Mouse (Mus musculus) frontal cortex, postnatal 10 days (tissue): ENCODE results near the gene Fcer1g.

Experiments
- DNase-seq, 2 experiments: peaks; one replicate each; pipeline ENCODE4 v3.0.0; 2022; ENCODE audit warnings: low spot score in 2 of 2, mixed read lengths in 1 of 2

Gene Fcer1g

DNA sequence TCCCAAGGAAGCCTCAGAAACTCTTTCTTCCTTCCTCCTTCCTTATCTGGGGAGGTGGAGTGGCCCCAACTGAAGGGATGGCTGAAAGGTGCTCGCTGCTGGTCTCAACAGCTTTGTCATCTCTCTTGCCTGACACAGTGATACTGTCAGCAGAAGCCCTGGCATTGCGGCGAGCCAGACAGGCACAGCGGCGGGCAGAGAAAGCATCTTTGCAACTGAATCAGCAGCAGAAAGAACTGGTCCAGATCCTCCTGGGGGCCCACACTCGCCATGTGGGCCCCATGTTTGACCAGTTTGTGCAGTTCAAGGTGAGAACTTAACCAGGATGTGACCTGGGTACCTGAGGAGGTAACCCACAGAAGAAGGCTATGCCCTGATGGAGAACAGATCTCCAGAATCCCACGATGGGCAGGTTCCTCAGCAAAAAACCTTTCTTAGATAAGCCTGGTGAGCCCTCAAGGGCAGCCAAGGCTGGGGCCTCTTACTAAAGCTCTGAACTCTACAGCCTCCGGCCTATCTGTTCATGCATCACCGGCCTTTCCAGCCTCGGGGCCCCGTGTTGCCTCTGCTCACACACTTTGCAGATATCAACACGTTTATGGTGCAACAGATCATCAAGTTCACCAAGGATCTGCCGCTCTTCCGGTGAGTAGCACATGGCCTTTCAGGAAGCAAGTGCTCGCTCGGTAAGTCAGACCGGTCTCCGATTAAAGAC lies 17.8 kb downstream of the Fcer1g start:
- no peak for DNase-seq

DNA sequence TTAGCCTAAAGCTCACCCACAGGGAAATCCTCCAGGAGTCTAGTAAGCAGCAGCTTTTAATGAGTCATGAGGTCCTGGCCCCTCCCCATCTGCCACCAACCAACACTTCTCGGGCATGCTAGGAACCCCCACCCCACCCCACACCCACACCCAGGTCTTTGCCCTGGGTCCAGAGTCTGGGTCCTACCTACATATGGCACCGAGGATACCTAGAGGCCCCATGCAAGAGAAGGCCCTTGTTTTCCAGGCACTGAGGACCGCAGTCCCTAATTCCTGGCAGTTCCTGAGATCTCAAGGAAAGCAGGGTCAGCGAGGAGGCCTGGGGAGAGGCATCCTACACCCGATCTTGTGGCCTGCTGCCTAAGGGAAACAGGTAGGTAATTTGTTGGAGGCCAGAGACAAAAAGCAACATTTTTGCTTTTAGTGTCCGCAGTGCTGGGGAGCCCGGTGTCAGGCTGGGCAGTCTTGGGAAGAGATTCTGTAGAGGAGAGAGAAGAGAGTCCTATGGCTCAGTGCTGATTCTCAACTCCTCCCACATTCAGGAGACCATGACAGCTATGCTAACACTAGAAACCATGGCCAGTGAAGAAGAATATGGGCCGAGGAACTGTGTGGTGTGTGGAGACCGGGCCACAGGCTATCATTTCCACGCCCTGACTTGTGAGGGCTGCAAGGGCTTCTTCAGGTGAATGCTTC lies 20.2 kb downstream of the Fcer1g start, which contains the start of gene Nr1i3:
Nr1i3 (plus strand) TSS at position 170 of the 696 bp plus-strand sequence.
- DNase-seq, result no peak

DNA sequence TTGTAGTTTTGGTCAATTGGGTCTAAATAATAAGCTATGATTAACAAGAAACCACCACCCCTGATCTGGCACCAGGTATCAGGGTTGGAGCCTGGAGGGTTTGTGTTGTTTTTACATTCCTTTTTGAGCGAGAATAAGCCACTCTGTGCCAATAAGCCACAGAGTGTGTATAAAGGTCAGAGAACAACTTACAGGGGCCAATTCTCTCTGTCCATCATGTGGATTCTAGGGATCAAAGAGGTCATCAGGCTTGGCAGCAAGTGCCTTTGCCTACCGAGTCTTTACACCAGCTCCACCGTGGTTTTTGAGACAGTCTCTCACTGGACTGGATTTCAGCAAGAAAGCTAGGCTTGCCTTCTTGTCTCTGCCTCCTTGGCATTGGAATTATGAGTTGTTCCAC lies 21.3 kb downstream of the Fcer1g start:
- DNase-seq, result no peak

DNA sequence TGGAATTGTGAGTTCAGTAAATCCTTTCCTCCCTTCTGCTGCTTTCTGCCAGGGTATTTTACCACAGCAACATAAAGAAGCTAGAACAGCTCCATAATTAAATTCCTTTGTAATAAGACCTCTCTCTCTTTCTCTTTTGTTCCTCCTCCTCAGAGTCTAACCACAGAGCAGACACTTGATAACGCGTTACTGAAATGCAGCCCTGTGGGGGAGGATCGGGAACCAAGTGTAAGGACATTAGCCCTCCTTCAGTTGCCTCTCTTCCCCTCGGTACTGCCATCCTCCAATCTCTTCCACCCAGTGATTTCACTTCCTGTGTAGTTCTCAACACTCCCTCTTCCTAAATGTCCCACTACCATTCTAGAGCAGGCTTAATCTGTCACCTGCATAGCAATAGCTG lies 24.8 kb downstream of the Fcer1g start:
- DNase-seq, result no peak

DNA sequence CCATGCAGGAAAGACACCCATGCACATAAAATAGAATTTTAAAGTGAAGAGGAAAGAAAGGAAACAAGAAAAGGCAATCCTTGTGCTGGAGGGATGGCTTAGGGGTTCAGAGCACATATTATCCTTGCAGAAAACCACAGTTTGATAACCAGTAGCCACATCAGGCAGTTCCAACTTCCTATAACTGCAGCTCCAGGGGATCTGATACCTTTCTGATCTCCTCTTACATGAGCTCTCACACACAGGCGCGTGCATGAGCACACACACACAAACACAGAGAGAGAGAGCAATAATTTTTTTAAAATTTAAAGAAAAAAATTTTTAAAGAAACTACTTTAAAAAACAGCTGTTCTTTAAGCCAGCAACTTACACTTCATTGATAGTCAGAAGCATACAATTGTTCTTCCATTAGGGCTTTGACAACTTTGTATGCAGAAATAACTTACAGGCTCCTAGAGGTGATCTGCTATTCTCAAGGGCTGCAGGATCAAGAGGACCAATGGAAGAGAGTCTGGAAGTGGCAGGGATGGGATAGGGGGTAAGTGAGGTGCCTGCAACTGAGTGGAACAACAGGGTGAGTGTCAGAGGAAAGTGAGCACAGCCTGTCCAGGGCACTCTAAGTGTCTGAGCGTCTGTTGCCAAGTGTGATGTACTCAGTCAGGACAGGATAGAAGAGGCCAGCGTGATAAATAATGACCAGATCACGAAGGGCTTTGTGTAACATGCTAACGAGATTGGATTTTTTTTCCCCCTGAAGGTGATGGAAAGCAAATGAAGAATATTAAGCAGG lies 28.3 kb downstream of the Fcer1g start:
- DNase-seq, result no peak

DNA sequence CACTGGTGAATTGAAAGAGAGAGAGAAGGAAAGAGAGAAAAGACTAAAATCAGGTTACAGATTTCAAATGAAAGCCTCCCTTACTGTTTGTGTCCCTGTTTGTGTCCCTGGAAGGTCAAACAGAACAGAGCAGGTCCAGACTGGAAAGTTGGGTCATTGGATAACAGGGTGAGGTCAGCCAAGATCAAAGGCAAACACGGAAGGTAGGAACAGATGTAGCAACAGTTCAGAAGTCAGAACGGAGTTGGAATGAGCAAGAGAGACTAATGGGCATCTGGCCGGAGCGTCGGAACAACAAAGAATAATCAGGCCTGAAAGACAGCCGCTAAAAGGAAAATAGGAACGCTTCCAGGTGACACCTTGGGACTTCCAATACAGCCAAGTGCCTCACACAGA lies 29.9 kb downstream of the Fcer1g start:
- no peak for DNase-seq

DNA sequence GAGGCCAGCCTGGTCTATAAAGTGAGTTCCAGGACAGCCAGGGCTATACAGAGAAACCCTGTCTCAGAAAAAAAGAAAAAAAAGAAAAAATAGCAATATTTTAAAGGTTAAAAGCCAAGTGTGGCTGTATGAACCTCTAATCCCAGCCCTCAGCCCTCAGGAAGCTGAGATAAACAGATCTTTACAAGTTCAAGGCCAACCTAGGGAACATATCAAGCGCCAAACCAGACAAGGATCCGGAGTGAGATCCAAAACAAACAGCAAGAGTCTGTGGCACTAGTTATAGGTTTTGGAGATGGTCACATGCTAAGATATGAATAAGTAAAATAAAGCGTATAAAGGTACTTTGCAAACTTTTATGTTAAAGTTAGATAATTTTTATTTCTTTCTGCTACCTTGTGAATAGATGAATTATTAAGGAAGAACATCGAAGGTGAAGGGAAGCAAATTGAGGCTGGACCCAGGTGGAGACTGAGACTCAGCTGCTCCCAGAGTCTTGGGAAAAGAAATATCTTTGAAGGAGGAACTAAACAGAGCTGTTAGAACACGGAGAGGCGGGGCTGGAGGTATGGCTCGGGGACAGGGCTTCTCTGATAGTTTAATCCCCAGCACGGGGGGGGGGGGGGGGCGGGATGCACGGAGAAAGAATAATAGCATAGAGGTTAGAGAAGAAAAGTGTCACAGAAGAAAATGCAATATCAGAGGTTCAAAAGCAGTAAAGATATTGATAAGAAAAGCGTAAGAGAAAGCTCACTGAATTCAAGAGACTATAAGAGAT lies 30.5 kb downstream of the Fcer1g start:
- no peak for DNase-seq

DNA sequence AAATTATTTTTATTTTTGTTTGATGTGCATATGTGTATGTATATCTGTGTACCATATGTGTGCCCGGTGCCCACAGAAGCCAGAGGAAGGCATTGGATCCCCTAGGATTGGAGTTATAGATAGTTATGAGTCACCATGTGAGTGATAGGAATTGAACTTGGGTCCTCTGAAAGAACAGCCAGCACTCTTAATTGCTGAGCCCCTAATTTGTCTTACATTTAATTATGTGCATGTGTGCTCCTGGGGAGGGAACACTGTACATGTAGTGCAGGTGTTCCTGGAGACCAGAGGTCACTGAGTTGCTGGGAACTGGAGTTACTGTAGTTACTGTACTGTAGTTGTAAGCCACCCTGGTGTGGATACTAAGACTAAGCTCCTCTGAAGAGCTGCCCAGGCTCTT lies 33.4 kb downstream of the Fcer1g start:
- no peak for DNase-seq

DNA sequence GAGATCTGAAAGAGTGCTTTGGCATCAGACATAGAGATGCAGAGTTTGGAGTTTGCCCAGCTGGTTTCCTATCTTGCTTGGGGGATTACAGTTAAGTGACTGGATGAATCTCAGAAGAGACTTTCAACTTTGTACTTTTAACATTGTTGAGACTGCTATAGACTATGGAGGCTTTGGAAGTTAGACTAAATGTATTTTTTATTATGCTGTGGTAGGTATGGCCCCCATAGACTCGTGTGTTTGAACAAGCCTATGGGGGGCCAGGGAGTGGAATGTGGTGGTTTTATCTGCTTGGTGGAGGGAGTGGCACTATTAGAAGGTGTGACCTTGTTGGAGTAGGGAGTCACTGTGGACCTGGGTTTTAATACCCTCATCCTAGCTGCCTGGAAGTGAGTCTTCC lies 34.6 kb downstream of the Fcer1g start:
- DNase-seq, result no peak

DNA sequence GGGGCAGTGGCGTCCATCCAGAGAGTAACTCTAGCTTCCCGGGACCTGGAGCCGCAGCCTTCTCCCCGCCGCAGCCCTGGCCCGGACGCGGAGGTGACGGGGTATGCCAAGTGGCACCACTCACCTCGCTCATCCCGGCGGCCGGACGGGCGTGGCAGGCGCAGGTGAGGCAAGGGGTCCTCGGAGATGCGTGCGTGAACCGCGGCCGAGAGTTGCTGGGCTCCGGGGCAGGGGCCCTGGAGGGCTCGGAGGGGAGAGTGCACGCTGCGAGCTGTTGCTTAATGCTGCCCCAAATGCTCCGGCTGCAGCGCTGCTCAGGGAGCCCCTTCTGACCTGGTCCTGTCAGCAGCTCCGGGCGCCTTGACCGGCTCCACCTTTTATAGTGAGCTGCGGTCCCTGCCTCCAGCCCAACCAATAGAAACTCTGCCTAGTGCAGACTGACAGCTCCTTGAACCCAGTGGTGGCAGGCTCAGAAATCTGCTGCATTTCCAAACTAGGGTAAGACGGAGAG lies 38.2 kb downstream of the Fcer1g start, which contains the start of gene Pcp4l1:
Pcp4l1 (minus strand) TSS at position 382 of the 511 bp plus-strand sequence.
- DNase-seq, result peak; percentile 61

DNA sequence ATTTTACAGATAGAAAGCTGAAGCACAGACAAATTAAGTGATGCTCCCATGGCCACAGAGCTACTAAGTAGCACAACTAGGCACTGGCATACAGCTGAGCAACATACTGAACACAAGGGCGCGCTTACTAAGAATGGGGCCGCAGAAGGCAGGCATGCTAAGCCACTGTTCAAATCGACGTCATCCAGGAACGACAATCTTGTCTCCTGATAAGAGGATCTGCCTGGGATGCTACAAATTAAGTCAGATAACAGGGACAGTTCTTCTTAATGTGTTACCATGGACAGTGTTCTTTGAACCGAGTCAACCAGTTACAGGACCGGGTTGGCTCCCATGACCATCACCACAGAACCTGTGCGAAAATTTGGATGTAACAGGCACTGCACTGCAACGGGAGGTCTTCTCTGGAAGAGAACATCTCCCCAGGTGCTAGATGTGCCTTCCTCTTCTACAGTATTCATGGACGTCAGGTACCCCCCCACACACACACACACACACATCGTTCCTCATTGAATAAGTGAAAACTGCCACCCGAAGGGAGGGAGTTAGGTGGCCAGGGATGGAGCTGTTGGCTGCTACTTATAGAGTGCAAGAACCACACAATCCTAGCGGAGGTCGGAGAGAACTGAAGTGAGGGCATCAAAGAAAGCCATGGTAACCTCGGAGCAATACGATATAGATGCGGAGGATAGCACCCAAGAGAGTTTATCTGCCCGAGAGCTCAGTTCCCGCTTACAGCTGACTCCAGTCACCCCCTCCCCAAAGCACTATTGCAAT lies 38.9 kb downstream of the Fcer1g start:
- no peak for DNase-seq

DNA sequence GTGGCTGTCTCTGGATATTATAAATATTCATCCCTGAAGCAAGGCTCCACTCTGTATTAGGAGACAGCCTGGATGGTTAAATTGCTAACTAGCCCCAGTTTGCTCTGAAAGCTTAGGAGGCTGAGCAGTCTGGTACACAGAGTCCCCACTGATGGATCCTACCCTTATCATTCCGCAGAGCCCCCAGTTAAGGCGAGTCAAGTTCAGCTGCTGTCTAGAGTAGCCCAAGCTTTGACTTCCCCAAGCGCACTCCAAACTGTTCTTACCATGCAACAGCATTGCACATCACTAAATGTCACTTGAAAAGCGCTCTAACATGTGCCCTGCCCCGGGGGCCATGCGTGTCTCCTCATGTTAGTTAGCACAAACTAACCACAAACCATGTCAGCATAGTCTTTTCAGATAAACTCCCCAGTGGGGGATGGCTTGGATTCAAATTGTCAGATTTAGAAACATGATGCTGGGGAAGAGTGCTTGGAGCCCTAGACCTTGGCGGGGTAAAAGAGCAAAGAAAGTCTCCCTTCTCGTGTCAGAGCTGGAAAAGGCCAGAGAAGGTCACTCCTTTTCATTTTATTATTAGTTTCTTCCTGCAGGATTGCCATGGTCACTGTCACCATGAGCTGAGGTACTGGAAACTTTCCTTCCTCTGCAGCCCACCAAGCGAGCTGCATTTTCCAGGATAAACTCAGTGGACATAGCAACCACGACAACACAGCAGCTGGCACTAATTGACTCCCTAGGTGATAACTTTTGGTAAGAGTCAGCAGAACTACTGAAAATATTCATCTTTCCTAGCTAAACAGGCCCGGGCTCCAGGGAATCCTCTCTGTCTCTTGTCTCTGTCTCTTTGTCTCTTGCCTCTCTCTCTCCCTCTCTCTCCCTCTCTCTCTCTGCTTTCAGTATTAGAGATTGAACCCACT lies 40.0 kb downstream of the Fcer1g start:
- no peak for DNase-seq

DNA sequence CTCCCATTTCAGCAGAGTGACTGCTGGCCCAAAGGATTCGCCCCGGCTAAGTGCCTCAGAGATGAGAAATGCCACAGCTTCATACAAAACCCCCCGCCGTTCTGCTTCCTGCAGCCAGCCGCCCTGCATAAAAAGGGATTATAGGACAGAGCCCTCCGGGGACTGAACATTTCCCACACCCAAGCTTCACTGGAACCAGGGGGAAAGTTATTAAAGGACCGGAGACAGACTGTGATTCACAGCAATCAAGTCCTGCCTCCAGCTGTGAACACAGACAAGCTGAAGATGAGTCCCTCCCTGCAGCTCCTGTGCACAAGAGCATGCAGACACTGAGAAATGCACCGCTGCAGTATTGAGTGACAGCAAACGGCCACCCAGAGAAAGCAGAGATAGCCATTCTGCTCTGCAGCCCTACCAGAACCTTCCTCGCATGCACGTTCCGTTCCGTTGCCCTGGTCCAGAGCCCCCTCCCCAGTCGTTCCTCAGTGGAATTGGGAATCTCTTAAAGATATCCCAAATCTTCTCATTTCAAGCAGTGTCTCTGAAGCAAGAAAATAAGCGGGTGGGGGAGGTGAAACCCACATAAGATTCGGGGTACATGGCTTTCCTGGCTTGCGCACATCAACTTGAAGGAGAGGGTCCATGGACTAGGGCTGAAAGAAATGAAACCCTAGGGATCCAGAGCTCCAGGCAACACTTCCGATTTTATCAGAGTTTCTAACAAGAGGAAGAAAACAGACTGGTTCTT lies 40.9 kb downstream of the Fcer1g start:
- DNase-seq, result no peak

DNA sequence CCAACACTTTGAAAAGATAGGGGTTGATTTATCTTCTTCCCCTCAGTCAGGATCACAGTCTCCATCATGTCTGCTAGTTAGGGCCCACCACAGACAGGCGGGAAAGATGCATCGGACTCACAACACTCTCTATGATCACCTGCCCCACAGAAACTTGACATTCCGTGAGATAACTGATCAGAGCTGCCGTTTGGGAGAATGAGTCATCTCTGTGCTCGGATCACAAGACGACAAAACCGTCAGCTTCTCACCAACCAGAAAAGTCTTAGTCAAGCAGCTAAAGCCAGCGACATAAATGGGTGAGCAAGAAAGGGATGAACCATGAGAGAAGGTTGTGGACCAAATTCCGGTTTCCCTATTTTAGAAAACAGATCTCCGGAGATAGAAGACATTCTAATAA lies 41.9 kb downstream of the Fcer1g start:
- DNase-seq, result no peak

DNA sequence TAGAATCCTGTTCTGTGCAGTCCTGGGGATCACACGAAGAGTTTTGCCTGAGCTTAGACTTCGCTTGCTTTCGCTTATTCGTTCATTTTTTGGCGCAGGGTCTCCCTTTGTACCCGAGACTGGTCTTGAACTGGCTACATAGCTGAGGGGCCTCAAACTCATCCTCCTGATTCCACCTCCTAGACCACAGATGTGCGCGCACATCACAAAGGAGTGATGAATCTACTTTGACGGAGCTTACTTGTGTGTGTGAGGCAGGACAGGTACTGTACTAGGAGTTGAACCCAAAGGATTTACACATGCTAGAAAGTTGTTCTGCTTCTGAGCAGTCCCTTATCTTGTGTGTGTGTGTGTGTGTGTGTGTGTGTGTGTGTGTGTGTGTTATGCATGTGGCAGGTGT lies 43.3 kb downstream of the Fcer1g start:
- DNase-seq, result no peak

DNA sequence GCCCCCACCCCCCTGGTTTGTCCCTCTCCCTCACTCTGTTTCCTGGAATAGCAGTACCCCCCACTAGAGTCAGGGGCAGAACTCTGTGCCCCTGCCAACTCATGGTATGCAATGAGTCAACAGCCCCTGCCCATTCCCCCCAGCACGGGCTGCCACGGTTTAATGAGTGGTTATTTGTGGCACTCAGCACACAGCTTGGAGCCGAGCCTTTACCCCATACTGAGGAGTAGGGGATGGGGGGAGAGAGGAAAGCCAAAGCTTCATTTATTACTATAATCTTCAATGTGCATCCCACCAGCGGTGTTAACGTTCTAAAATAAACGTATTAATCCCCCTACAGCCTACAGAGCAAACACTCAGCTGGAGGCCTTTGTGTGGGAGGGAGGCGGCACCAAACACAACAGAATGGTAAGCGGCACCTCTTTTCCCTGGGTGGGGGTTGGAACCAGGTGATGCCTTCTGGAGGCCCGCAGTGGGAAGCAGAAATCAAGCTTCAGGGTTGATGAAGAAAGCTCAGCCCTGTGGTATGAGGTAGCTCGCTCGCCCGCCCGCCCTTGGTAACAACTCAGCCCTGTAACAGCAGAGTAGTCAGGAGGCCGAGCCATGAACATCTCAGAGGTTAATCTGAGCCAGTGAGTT lies 44.6 kb downstream of the Fcer1g start:
- DNase-seq, result no peak

DNA sequence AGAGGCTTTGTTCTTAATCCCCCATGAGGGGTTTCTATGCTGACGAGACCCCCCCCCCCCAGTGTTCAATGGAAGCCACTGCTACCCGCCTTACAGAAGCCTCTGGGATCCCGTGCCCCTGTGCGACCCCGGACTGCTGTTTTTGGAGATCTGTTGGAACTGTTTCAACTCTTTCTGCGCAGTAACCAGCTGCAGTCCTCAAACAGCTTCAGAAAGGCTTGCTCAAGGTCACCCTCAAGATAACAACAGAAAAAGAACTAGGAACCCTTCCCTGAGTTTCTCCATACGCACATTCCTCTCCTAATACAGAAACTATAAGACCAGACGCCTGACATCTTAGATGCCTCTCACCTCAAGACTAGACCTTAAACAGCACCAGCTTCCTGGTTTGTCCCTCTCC lies 45.1 kb downstream of the Fcer1g start:
- DNase-seq, result no peak
